Mouse (Mus musculus) urinary bladder, postnatal 36 days (tissue): ENCODE measurements around the gene Zgpat.

Experiments used
- DNase-seq, 2 experiments: peaks; one replicate each; pipeline ENCODE4 v3.0.0; 2022; ENCODE audit warnings: low spot score in 2 of 2, mixed read lengths in 1 of 2

Gene Zgpat

DNA sequence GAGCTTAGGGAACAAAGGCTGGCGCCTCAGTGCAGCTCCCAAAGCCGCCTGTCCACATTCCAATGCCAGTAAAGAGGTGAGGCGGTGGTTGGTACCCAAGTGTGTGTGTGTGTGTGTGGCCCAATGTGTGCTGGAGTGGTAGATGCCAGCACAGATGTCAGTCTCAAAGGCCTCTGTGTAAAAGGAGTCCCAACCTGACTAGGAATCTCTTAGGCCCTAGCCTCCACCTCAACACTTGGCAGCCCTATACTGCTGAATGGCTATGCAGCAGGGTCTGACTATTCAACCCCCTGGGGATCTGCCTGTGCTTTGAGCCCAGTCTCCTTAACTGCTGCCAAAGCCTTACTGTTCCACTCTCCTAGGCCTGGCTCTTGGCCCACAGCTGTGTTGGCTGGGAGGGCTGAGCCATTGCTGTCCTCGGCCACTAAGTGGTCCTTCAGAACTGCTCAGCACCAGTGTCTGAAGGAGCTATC lies 20.2 kb downstream of the Zgpat start:
- DNase-seq = peak in 1 of 2 experiments; percentile 60

DNA sequence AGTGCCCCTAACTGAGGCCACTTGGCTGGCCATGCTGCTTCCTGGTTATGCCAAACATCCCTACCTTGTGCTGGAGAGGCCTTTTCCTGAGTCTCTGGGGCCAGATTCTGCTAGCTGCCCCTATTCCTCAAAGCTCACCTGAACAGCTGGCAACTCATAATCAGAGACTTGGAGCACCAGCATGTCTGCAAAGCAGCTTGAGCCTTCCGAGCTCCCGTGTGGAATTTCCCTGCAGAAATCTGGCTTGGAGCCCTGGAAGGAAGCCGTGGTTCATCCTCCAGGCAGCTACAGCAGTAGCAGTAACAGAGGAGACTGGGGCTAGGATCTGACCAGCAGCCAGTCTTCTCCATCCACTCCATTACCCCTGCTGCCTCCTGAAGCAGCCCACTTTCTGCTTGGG lies 21.2 kb downstream of the Zgpat start:
- peak in 1 of 2 experiments; percentile 43 for DNase-seq

DNA sequence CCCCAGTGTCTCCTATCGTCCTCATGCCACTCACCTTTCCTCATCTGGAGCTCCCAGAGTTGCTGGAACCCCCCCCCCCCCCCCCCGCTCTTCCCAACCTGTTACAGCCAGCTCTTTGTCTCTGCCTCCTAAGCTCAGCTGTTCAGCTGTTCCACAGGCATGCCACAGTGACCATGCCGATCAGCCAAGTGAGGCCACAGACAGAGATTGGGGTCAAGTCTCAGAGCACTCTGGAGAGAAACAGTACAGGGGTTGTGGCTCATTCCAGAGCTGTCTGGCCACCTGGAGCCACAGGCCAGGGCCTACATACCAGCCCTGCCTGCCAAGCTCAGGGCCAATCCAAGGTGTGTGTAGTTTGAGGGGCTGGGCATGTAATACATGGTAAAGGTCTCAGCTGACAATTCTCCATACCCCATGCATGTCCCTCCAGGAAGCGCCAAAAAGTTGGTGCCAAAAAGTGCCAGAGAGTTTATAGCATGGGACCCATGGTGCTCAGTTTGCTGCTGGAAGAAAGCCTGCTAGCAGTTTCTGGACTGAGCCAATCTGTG lies 22.0 kb downstream of the Zgpat start:
- no peak for DNase-seq

DNA sequence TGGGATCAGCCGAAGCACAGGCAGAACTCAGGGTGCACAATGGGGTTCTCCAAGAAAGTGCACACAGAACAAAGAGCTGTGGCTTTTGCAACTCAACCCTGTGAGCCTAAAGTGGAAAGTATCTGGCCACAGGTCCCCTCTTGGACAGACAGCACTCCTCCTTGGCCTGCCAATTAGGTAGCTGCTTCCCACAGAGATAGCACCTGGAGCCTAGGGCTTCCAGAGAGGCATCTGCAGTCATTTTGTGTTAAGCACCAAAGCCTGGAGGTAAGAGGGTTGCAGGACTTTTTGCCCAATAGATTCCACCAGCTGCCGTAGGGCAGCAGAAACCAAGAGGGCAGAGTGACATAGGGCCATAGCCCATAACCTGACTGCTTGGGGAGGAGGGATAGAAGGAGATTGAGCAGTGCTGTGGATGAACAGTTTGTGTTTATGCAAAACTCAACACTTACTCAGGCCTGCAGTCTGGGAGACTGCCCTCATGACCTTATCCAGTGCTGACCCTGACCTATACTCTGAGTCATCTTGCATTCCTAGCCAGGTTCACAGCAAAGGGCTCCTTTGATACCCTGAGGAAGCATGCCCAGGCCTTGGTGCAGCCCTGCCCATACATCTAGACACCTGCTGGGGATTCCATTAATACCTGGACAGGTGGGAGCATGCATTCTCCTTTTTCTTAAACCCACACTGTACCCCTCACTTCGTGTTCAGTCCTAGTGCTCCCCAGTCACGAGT lies 25.6 kb downstream of the Zgpat start:
- no peak for DNase-seq

DNA sequence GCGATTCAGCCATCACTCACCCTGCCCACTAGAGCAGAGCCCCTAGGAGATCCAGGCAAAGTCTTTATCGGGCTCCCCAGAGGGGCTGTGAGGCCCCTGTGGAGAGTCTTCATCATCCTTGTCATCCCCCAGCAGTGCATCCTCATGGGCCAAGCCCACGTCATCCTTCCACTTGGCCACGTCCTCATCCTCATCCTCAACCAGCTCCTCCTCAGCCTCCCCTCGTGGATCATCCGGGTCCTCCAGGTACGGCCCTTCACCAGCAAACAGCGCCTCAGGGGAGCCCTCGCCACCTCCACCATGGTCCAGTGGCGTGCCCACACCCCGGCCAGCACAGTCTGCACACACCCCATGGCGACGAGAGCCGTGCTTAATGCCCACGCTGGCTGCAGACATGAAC lies 26.3 kb downstream of the Zgpat start:
- no peak for DNase-seq

DNA sequence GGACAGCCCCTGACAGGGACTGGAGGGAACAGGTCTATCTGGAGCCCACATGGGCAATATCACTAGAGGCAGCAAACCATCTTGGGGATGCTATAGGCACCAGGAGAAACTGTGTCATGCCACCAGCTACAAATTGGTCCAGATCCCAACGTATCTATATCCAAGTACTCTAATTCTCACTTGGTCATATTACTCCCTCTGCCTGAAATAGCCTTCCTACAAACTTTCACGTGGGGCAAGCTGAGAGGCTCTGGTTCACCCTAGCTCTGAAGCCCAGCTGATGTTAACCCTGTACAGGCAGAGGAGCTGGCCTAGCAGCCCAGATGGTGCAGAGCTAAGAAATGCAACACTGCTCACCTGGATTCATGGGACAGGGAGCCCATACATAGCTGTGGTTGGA lies 26.8 kb downstream of the Zgpat start:
- DNase-seq = no peak

DNA sequence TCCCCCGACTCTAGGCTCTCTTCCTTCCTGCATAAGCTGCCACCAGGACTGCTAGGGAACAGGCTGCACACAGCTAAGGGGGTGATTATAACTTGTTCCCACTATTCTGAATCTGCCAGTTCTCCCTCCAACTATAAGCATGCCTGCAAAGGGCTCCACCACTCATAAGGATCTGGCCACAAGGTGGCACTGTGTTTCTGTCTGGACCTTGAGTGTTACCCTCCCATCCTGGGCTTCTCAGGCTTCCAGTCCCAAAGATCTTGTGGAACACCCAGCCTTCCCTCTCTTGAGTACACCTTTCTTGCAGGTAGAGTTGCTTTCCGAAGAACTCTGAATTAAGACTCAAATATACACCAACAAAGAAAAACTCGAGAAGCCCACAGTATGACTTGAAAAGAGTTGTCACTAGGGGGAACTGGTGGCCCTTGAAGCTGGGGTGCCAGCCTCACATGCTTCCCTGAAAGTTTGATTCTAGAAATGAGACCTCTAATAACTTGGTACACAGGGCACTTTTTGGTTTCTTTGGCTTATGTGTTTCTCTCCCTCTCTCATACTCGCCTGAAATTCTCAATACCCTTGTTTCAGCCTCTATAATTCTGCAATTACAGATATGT lies 28.0 kb downstream of the Zgpat start:
- DNase-seq = peak; percentile 79 to 81

DNA sequence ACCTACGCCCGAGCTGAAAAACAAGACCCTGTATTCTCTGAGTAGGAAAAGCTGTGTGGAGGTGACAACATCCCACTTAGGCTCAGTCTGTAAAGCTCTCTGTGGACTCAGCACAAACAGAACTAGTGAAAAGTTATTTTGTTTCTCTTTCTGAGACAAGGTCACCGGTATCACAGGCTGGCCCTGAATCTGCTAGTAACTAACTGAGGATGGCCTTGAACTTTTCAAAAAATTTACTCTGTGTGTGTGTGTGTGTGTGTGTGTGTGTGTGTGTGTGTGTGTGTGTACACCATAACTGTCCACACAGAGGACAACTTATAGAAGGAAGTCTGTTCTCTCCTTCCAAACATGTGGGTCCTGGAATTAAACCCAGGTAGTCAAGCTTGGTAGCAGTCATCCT lies 29.4 kb downstream of the Zgpat start:
- no peak for DNase-seq

DNA sequence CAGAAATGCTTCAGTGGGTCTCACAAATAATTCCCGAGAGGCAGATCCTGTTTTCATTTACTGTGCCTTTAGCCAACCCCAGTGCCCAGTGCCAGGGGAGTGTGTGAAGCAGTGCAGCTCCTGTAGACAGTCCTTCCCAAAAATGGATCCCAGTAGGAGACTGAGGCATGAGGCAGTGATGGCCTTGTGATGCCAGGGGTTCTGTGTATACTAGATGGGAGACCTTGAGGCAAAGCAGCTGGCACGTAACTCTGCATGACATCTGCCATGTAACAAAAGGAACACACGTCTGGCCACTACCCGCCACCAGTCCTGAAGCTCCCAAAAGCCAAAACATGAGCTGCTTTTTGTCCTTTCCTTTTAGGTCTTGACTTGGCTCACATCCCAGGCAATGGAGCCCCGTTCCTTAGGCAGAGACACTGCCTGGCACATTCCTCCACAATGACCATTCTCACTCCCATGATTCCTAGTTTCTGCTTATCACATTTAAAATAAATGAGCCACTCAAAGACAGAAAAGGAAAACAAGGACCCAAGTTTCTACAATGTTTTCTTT lies 32.6 kb downstream of the Zgpat start:
- no peak for DNase-seq

DNA sequence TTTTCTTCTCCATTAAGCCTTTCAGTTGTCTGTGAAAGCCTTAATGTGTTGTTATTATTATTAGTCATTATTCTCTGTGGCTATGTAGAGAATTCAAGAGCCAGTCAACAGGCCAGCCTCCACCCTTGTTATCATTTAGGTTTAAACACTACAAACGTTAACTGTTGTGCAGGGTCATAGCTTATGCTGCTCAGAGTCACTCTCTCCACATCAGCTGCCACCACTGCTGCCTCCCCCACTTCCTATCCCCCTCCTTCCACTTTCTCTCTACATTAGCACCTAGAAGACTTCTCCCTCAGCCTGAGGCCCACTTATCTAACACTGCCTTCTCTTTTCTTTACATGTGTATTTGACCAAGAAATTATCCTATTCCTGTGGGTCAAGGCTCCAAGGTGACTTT lies 36.8 kb downstream of the Zgpat start:
- DNase-seq = no peak

DNA sequence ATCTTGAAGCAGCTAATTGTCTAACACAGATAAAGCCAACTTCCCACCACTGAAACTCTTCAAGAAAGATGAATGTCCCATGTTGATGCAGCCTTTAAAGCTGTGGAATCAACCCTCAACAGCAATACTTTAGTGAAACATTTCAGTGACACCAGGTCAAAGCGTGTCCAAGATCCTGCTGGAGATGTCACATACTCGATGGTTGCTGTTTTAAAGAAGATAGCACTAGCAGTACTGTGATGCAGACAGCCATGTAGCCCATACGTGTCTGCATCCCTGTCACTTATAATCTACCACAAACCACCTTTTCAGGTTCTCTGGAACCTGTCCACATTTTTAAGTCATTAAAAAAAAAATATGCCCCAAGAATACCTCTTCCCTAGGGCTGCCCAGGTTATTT lies 39.0 kb downstream of the Zgpat start:
- DNase-seq = no peak

DNA sequence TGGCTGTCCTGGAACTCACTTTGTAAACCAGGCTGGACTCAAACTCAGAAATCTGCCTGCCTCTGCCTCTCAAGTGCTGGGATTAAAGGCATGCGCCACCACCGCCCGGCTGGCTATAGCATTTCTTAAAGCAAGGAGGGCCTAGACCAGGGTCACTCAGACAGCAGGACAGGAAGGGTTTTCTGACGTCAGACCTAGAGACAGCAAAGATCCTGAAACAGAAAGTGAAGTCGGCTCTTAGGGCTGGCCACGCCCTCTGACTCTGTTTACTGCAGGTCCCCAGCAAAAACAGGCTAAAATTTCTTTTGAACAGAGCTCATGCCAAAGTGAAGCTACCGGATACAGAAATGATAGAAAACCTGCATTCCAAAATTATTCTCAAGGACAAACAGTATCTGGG lies 44.9 kb downstream of the Zgpat start:
- DNase-seq = no peak

DNA sequence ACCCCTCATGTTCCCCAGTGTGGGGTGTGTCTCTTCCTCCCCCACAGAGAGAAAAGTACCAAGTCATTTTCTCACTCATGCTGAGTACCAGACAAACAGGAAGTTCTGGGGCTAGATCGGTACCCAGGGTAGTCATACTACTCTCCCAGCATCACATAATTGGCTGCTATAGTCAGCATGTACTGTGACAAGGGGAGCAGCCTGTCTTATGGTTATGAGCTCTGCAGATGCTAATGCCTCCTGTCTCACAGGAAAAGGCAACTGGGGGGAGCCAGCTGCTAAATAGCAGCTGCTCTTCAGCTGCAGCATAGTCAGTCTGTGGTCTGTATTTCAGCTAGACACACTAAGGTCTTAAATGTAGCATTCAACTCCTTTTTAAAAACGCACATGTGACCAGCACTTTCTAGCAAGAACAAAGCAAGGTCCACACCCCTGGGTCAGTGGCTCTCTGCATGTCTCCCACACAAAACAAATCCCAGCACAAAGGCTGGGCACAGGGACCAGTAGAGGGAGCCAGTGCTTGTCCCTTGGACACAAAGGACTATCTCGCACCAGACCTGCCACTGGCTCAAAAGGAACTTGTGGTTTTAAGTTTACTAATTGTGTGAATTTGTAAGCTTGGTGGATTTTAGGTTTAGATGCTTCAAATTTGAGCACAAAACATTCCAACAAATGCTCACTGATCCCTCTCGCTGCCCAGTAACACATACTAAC lies 46.2 kb downstream of the Zgpat start:
- DNase-seq = peak; percentile 40 to 72

DNA sequence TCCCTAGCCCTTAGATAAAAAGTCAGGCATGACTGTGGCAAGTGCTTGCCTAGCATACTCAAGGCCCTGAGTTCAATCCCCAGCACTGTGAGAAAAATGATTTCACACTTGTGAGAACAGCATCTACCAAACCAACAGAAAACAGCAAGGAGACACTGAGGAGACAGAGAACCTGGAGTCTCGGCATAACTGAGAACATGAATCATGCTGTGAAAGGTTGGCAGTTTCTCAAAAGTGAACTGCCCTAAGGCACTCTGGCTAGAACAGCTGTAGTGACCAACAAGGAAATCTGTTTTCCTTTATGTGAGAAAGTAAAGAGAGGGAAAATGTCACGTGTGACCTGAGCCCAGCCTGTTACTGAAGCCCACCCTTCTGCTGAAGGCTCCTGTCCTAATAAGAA lies 48.4 kb downstream of the Zgpat start:
- DNase-seq = no peak

DNA sequence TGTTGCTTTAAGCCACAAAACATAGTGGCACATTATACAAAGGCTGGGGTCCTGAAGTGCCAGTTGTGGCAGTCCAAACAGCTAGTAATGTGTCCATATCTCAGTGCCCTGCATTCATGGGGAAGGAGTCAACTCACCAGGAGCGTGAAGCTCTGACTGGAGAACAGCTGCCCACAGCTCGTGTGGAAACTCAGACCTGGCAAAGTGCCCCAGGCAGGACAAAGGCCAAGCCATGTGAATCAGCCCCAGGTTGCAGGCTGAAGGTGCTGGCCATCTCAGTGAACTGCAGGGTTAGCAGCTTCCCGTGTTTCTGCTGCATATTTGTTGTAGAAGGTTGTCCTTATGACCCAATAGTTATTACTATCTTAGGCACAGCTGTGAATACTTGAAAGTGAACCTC lies 51.2 kb downstream of the Zgpat start:
- peak in 1 of 2 experiments; percentile 61 for DNase-seq

DNA sequence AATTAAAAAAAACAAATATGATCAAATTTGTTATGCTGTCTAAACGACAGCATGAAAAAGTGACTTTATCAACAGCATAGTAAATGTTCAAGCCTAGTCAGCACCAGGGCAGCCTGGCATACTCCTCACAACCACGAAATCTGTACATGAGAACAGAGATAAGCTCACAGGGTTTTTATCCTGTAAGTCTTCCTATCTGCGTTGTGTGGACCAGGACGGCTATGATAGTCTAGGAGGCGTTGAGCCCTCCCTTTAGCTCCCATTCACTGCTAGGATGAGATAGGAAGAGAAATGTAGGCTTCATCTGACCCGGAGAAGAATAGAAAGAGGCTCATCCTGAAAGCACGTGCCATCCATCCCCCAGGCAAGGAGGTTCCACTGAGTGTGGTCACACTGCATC lies 54.6 kb downstream of the Zgpat start:
- no peak for DNase-seq

DNA sequence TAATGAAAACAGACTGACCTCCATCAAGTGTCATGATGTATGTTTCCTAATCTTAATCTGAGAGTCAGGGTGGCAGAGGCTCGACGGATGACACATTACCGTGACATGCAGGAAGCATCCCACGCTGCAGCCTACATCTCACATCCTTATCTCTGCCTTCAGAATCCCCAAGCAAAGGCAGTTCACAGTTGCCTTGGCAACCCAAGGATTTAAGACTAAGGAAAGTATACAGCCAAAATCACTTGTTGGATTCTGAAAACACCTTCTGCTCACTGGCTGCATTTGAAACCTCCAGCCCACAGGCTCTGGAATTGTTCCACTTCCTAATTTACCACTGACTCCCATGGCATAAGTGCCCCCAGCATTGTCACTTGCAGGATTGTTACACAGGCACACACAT lies 55.7 kb downstream of the Zgpat start:
- no peak for DNase-seq

DNA sequence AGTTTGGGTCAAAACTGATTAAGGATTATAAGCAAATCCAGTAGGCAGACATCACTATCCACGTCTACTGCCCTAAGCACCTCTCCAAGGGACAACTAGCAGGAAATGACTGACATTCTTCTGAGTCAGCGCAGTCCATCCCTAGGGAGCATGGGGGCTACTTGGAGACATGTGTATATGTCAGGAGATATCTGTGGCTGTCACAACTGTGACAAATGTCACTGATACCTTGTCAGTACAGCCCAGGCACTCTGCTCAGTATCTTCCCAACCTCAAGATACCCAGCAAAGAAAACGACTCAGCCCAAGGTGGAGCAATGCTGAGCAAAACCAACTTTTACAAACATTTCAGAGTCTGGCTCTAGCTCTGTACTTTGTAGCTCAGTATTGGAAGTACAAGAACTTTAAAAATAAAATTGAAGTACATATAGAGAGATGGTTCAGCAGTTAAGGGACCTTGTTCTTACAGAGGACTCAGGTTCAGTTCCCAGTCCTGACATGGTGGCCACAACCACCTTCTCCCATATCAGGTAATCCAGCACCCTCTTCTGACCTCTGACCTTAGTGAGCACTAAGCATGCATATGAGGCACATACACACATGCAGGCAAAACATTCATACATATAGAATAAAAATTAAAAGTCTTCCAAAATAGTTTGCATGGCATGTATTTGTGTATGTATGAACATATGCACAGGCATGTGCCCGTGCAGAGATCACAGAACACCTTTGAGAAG lies 56.3 kb downstream of the Zgpat start:
- DNase-seq = no peak

DNA sequence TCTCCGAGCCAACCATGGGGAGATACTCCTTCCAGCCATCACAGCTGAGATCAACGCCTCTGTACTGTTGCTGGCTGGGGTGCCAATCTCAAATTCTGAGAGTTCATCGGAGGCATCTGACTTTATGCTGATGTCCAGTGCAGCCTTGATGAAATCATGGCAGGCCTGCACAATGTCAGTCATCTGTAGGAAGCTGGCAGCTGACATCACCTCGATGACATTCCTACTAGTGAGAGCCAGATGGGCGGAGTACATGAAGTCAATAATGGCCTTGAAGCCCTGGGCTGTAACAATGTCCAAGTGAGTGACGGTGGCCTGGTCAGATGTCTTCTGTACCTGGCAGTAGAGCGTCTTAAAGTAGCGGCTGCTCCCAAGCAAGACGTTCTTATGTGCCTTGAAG lies 59.1 kb downstream of the Zgpat start:
- no peak for DNase-seq
